In the genomic region with DNA sequence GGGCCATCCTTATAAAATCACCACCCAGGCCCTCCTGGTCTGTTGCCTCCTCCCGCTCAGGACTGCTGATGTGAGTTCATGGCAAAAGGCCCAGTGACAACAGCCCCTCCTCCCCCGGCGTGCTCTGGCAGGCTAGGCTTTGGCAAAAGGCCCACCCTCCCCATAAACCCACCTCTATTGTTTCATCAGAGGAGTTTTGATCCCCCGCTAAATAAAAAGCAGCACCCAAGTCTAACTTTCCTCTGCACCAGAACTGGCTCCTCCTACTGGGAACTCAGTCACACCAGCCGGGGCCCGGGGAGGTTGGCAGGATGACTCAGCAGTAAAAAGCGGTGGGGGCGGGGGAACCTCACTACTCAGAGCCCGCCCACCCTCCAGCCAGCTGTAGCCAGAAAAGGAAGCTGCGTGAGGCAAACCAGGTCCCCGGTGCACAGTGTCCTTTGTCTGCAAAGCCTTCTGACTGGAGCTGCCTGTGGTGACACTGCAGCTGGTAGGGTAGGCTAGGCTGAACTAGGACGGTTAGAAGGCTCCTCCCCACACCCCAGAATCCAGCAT, we compare ENCODE assay signal across 8 mouse cellular contexts.
DNase-seq lines count a peak whose midpoint lies in the region; ATAC-seq and TF ChIP-seq lines count a peak whose summit lies in the region.

No protein-coding gene starts in this region.

- peak; percentile 96 for ATAC-seq in forebrain, embryonic 14.5 days
- peak; percentile 88 for ATAC-seq in liver, postnatal 0 days
- ATAC-seq in neural tube, embryonic 13.5 days (ENCODE audit: low read depth) = peak; percentile 94

- 0 out of 2 replicates have a peak overlapping the region, but pooled peaks have one; percentile 3 for H3K27ac ChIP-seq in ES-Bruce4 (ENCODE audit: insufficient read depth, low read length)
- H3K27ac ChIP-seq in forebrain, embryonic 14.5 days (ENCODE audit: low read depth, low read length) = peak overlapping the region; percentile 63
- peak overlapping the region; percentile 95 for H3K27ac ChIP-seq in liver, postnatal 0 days (ENCODE audit: low read depth)
- H3K27ac ChIP-seq in neural tube, embryonic 13.5 days (replicated peaks) = peak overlapping the region; percentile 74
- H3K27ac ChIP-seq in testis, adult 2 months (ENCODE audit: control insufficient read depth, insufficient read depth, low read depth, low read length) = peak overlapping the region; percentile 55

- H3K9me3 ChIP-seq in ES-Bruce4 (replicated peaks; ENCODE audit: control insufficient read depth, insufficient read depth, low read length, poor library complexity, severe bottlenecking) = no peaks in the 10 kb centered on the region
- H3K9me3 ChIP-seq in forebrain, embryonic 14.5 days (replicated peaks; ENCODE audit: control insufficient read depth, low read length) = no peaks in the 10 kb centered on the region
- H3K9me3 ChIP-seq in liver, postnatal 0 days (ENCODE audit: low read length) = no peaks in the 10 kb centered on the region
- no peaks in the 10 kb centered on the region for H3K9me3 ChIP-seq in neural tube, embryonic 13.5 days

- H3K9ac ChIP-seq in ES-Bruce4 (ENCODE audit: low read depth, poor library complexity, severe bottlenecking) = peak overlapping the region; percentile 10; the same call in 1 of the 2 replicates
- peak overlapping the region; percentile 45; the same call in 1 of the 2 replicates for H3K9ac ChIP-seq in forebrain, embryonic 14.5 days (ENCODE audit: low read length)
- peak overlapping the region; percentile 48 for H3K9ac ChIP-seq in liver, postnatal 0 days (replicated peaks)
- H3K9ac ChIP-seq in neural tube, embryonic 13.5 days = peak overlapping the region; percentile 35; the same call in 1 of the 2 replicates

- no peak for TF ChIP-seq CTCF in ES-Bruce4 (IDR thresholded peaks at IDR 0.05; ENCODE audit: low read depth, low read length)
- peak; percentile 31 for TF ChIP-seq CTCF in liver, postnatal 0 days (IDR thresholded peaks at IDR 0.05; ENCODE audit: low read depth)
- TF ChIP-seq CTCF in testis, adult 2 months (IDR thresholded peaks at IDR 0.05; ENCODE audit: control insufficient read depth, insufficient read depth, insufficient replicate concordance, low read depth, low read length) = no peak

- peaks cover 4% of the 10 kb centered on the region for H3K4me1 ChIP-seq in ES-Bruce4 (ENCODE audit: control insufficient read depth, insufficient read depth, low read length)
- peaks cover 11% of the 10 kb centered on the region for H3K4me1 ChIP-seq in forebrain, embryonic 14.5 days (ENCODE audit: control insufficient read depth, insufficient read depth, low read length)
- peaks cover 21% of the 10 kb centered on the region for H3K4me1 ChIP-seq in liver, postnatal 0 days (ENCODE audit: insufficient read depth)
- peaks cover 47% of the 10 kb centered on the region for H3K4me1 ChIP-seq in neural tube, embryonic 13.5 days (replicated peaks)
- peaks cover 12% of the 10 kb centered on the region for H3K4me1 ChIP-seq in testis, adult 2 months (ENCODE audit: control insufficient read depth, insufficient read depth, low read length)

- peak overlapping the region; percentile 24 for H3K4me3 ChIP-seq in ES-Bruce4 (ENCODE audit: low read depth, low read length)
- peak overlapping the region; percentile 19 for H3K4me3 ChIP-seq in forebrain, embryonic 14.5 days (ENCODE audit: low read depth, low read length)
- H3K4me3 ChIP-seq in liver, postnatal 0 days (ENCODE audit: low read depth, low read length) = peak overlapping the region; percentile 50
- peak overlapping the region; percentile 32 for H3K4me3 ChIP-seq in neural tube, embryonic 13.5 days
- H3K4me3 ChIP-seq in testis, adult 2 months (ENCODE audit: control insufficient read depth, low read depth, low read length) = peak overlapping the region; percentile 20

- intact Hi-C loops in heart, postnatal 14 days (cut with DNase I) = loop anchor here (5.0 to 10.0 kb wide), 2 partner anchors 120 to 943 kb away; a partner anchor contains a TSS

- TF ChIP-seq POLR2A in ES-Bruce4 (IDR thresholded peaks at IDR 0.05; ENCODE audit: insufficient read depth, low read length) = no peak
- peak; percentile 54 for TF ChIP-seq POLR2A in testis, adult 2 months (IDR thresholded peaks at IDR 0.05; ENCODE audit: control insufficient read depth, low read depth, low read length)

- peak; percentile 84 for DNase-seq in c-Kit-positive CD71-negative TER-119-negative erythroid progenitor cells, embryonic 14.5 days (ENCODE audit: low read depth)
- DNase-seq in forebrain, embryonic 14.5 days (ENCODE audit: low spot score) = peak; percentile 92
- peak; percentile 81 to 87 for DNase-seq in heart, postnatal 14 days
- peak; percentile 90 for DNase-seq in layer of hippocampus, adult 11-12 months (ENCODE audit: low spot score)
- DNase-seq in liver, postnatal 0 days = peak; percentile 91

- no peaks in the 10 kb centered on the region for H3K36me3 ChIP-seq in ES-Bruce4 (ENCODE audit: control insufficient read depth, insufficient read depth, low read length, poor library complexity, severe bottlenecking)
- H3K36me3 ChIP-seq in forebrain, embryonic 14.5 days (ENCODE audit: control insufficient read depth, insufficient read depth, low read length) = no peaks in the 10 kb centered on the region
- no peaks in the 10 kb centered on the region for H3K36me3 ChIP-seq in liver, postnatal 0 days (replicated peaks; ENCODE audit: insufficient read depth, low read length)
- no peaks in the 10 kb centered on the region for H3K36me3 ChIP-seq in neural tube, embryonic 13.5 days
- H3K36me3 ChIP-seq in testis, adult 2 months (ENCODE audit: control insufficient read depth, insufficient read depth, low read length) = no peaks in the 10 kb centered on the region

- peak overlapping the region; percentile 51 for H3K4me2 ChIP-seq in forebrain, embryonic 14.5 days (ENCODE audit: low read length)
- H3K4me2 ChIP-seq in liver, postnatal 0 days (ENCODE audit: low read depth, low read length) = peak overlapping the region; percentile 89
- peak overlapping the region; percentile 54 for H3K4me2 ChIP-seq in neural tube, embryonic 13.5 days

- H3K27me3 ChIP-seq in ES-Bruce4 (ENCODE audit: control insufficient read depth, insufficient read depth, low read length, poor library complexity, severe bottlenecking) = no peaks in the 10 kb centered on the region
- H3K27me3 ChIP-seq in forebrain, embryonic 14.5 days (replicated peaks; ENCODE audit: control insufficient read depth, insufficient read depth, low read length) = no peaks in the 10 kb centered on the region
- H3K27me3 ChIP-seq in liver, postnatal 0 days (ENCODE audit: insufficient read depth, low read length) = no peaks in the 10 kb centered on the region
- H3K27me3 ChIP-seq in neural tube, embryonic 13.5 days = no peaks in the 10 kb centered on the region
- H3K27me3 ChIP-seq in testis, adult 2 months (ENCODE audit: control insufficient read depth, insufficient read depth, low read length) = no peaks in the 10 kb centered on the region

- peak; percentile 87 for TF ChIP-seq EP300 in ES-Bruce4 (IDR thresholded peaks at IDR 0.05; ENCODE audit: insufficient read depth, low read depth, low read length)
- TF ChIP-seq EP300 in liver, postnatal 0 days (IDR thresholded peaks at IDR 0.05; ENCODE audit: low read depth) = 0 out of 2 replicates have a peak, but pooled peaks have one; percentile 37

- WGBS in forebrain, embryonic 14.5 days = 0% methylated on average over 12 of the region's 12 CpGs
- 3% methylated on average over 12 of the region's 12 CpGs for WGBS in liver, postnatal 0 days (ENCODE audit: insufficient replicate concordance)
- under 1% methylated on average over 12 of the region's 12 CpGs for WGBS in neural tube, embryonic 13.5 days

Comparison
In these comparisons a context has a peak if more than half of its experiments do, and no peak if none do; other contexts are left out.
1. Peak in every context shown above with its lines: DNase-seq, ATAC-seq, H3K4me3 ChIP-seq and H3K27ac ChIP-seq.
2. H3K27ac ChIP-seq: peak in every context shown above with its lines; median percentile 95 in liver, postnatal 0 days; 74 in neural tube, embryonic 13.5 days; 63 in forebrain, embryonic 14.5 days; 55 in testis, adult 2 months; 3 in ES-Bruce4.